Mouse (Mus musculus) left cerebral cortex, postnatal 25 days (tissue): ENCODE data around the gene Cenpp. TPM values are rescaled to one million over a fixed set of nuclear protein-coding genes. Genes with fewer than 3 reads are reported as not detected.

ENCODE experiments used
- DNase-seq, 2 experiments: peaks; one replicate each; pipeline ENCODE4 v3.0.0; 2022; ENCODE audit warnings: low spot score in 2 of 2, mixed read lengths in 1 of 2
- intact Hi-C: fragments of 180-260 bp; cut with DNase I; formaldehyde crosslinking; loops from one replicate; pipeline ENCODE4 v1.15.1; 2025
- total RNA-seq, 2 experiments: library from RNA; stranded (reverse); gene quantifications; 2 replicates each; pipeline ENCODE4 v1.2.3; 2021

Cenpp gene
- total RNA-seq, 2 experiments from 2014 or later: 0.39 to 0.53 TPM

- intact Hi-C loops: loop anchor here (2.0 to 5.0 kb wide), 2 partner anchors 40 to 99 kb away; partner anchors contain the start of gene Fgd3
- peak; percentile 98 to 99 for DNase-seq
Observed at GRCm38 (mm10) chr13:49420754-49421605, 231.6 kb downstream of the Cenpp start, which contains the start of gene Ippk. Gene Ippk, plus strand, starts transcription at chr13:49421249.

Other genes with a start within 250 kb of the Cenpp start
- 10 to 100 TPM; 14.8 to 16.8 TPM for gene Ippk, start 231.5 kb downstream of the Cenpp start, total RNA-seq
- 1 to 10 TPM; 1.6 to 1.9 TPM for gene Tes3-ps, start 159.5 kb downstream of the Cenpp start, total RNA-seq
- 1 to 10 TPM; 2.3 to 2.7 TPM for gene Ecm2, start 148.0 kb downstream of the Cenpp start, total RNA-seq
- gene Aspn, start 108.3 kb downstream of the Cenpp start, total RNA-seq: 1 to 10 TPM; 1.6 to 2.0 TPM
- gene Omd, start 70.3 kb downstream of the Cenpp start, total RNA-seq: 1 to 10 TPM; 1.6 to 2.0 TPM
- gene Ogn, start 44.7 kb downstream of the Cenpp start, total RNA-seq: 1 to 10 TPM; 5.4 to 7.1 TPM
- 10 to 100 TPM; 25.4 to 31.7 TPM for gene Nol8, start 293 bp upstream of the Cenpp start, total RNA-seq
- 10 to 100 TPM; 63.4 to 66.9 TPM for gene Iars, start 29.3 kb upstream of the Cenpp start, total RNA-seq
- not detected for gene Gm30302, start 146.2 kb upstream of the Cenpp start, total RNA-seq